Mouse (Mus musculus) kidney, adult 9 months (tissue): ENCODE results near the gene Gm21988.
A peak's percentile ranks its signal among the peaks of the same experiment; 100 is the strongest.

Experiments used
- DNase-seq: peaks from one replicate; pipeline ENCODE4 v3.0.0; 2022

Gm21988 gene

GRCm38 (mm10) chr11:70215301-70215700, 24.3 kb downstream of the Gm21988 start:
- DNase-seq, result peak; percentile 79

GRCm38 (mm10) chr11:70214856-70215209, 24.8 kb downstream of the Gm21988 start:
- no peak for DNase-seq

GRCm38 (mm10) chr11:70214191-70214855, 25.3 kb downstream of the Gm21988 start:
- peak; percentile 88 for DNase-seq

GRCm38 (mm10) chr11:70213736-70214135, 25.9 kb downstream of the Gm21988 start:
- DNase-seq, result peak; percentile 48

- DNase-seq, result peak; percentile 94
Measured at GRCm38 (mm10) chr11:70212896-70213295, 26.7 kb downstream of the Gm21988 start.

- peak; percentile 47 for DNase-seq
Measured at GRCm38 (mm10) chr11:70212423-70212822, 27.2 kb downstream of the Gm21988 start, which contains the start of gene Slc16a11. Gene Slc16a11 (plus strand): TSS chr11:70212752.

- DNase-seq, result no peak
Measured at GRCm38 (mm10) chr11:70211972-70212371, 27.7 kb downstream of the Gm21988 start.

- peak; percentile 11 for DNase-seq
Measured at GRCm38 (mm10) chr11:70210681-70211080, 28.9 kb downstream of the Gm21988 start.

- peak; percentile 42 for DNase-seq
Measured at GRCm38 (mm10) chr11:70208778-70209388, 30.7 kb downstream of the Gm21988 start.

GRCm38 (mm10) chr11:70207283-70207682, 32.3 kb downstream of the Gm21988 start:
- peak; percentile 31 for DNase-seq

- no peak for DNase-seq
Measured at GRCm38 (mm10) chr11:70206801-70207200, 32.8 kb downstream of the Gm21988 start.

GRCm38 (mm10) chr11:70201691-70202090, 37.9 kb downstream of the Gm21988 start:
- peak; percentile 91 for DNase-seq

GRCm38 (mm10) chr11:70200036-70200608, 39.5 kb downstream of the Gm21988 start:
- DNase-seq, result peak; percentile 37

GRCm38 (mm10) chr11:70199107-70199506, 40.5 kb downstream of the Gm21988 start:
- no peak for DNase-seq

- DNase-seq, result no peak
Measured at GRCm38 (mm10) chr11:70198332-70198731, 41.3 kb downstream of the Gm21988 start.

- peak; percentile 81 for DNase-seq
Measured at GRCm38 (mm10) chr11:70193354-70194285, 46.0 kb downstream of the Gm21988 start.

GRCm38 (mm10) chr11:70192157-70192556, 47.5 kb downstream of the Gm21988 start:
- DNase-seq, result no peak

GRCm38 (mm10) chr11:70191188-70191587, 48.4 kb downstream of the Gm21988 start:
- no peak for DNase-seq

GRCm38 (mm10) chr11:70189319-70190134, 50.1 kb downstream of the Gm21988 start:
- no peak for DNase-seq
